Mouse (Mus musculus) midbrain, embryonic 11.5 days (tissue): Measurements from ENCODE around the gene Mypop. TPM values are rescaled to one million over a fixed set of nuclear protein-coding genes. Genes with fewer than 3 reads are reported as not detected.

ENCODE experiments used
- ATAC-seq: fragments of 200-750 bp; cut with Nextera tagmentation; 2 replicates; pipeline ENCODE4 v1.8.0; 2017; ENCODE audit warnings: moderate TSS enrichment, moderate library complexity; ENCODE audit not compliant: low FRiP score
- DNase-seq: peaks from one replicate; pipeline ENCODE4 v3.0.0; 2015; ENCODE audit warnings: low spot score; ENCODE audit errors: missing footprints
- H3K27ac ChIP-seq: fragments of 300-500 bp; sonication (generic); 2 replicates; pipeline ENCODE4 v1.5.1; 2014; ENCODE audit warnings: low read depth, low read length
- H3K27me3 ChIP-seq: fragments of 300-500 bp; sonication (generic); 2 replicates; pipeline ENCODE4 v1.6.1; 2014; ENCODE audit warnings: mild to moderate bottlenecking, low read length, moderate library complexity, mixed read lengths; ENCODE audit not compliant: control insufficient read depth, insufficient read depth
- H3K36me3 ChIP-seq: fragments of 300-500 bp; sonication (generic); 2 replicates; pipeline ENCODE4 v1.6.1; 2014; ENCODE audit warnings: mild to moderate bottlenecking, low read length, moderate library complexity, mixed read lengths; ENCODE audit not compliant: control insufficient read depth, insufficient read depth
- H3K4me1 ChIP-seq: fragments of 300-500 bp; sonication (generic); 2 replicates; pipeline ENCODE4 v1.6.1; 2014; ENCODE audit warnings: low read length; ENCODE audit not compliant: control insufficient read depth, insufficient read depth
- H3K4me2 ChIP-seq: fragments of 300-500 bp; sonication (generic); 2 replicates; pipeline ENCODE4 v1.6.1; 2014; ENCODE audit warnings: mild to moderate bottlenecking, moderate library complexity
- H3K4me3 ChIP-seq: fragments of 300-500 bp; sonication (generic); 2 replicates; pipeline ENCODE4 v1.5.1; 2014; ENCODE audit warnings: low read depth, low read length
- H3K9ac ChIP-seq: fragments of 300-500 bp; sonication (generic); 2 replicates; pipeline ENCODE4 v1.6.1; 2014; ENCODE audit warnings: low read length
- H3K9me3 ChIP-seq: fragments of 300-500 bp; sonication (generic); 2 replicates; pipeline ENCODE4 v1.6.1; 2016; ENCODE audit warnings: low read length; ENCODE audit not compliant: control insufficient read depth
- WGBS: fragments of 180-500 bp; shearing (Covaris S2); extraction: QIAGEN DNeasy Blood & Tissue Kit; methylation state at CpG from one replicate; pipeline ENCODE4 v1.1.7; 2014; 5-methylcytosine and 5-hydroxymethylcytosine counted together
- polyA plus RNA-seq: library from polyadenylated mRNA; unstranded; fragments of >200 nt; fragmentation: Nextera tagmentation; extraction: Ambion mirVana; gene quantifications from 2 replicates; pipeline ENCODE4 v1.2.1, GENCODE M21; 2014

Mypop gene
- polyA plus RNA-seq, 1 experiment from 2014 or later = 4.0 TPM

GRCm38 (mm10) chr7:18986503-18986902 is 4.5 kb upstream of the Mypop start:
- Histone ChIP-seq H3K36me3 (no peaks in the 10 kb centered on the region), H3K27ac (no peak overlapping the region), H3K4me3 (no peak overlapping the region), H3K4me2 (no peak overlapping the region), H3K9ac (no peak overlapping the region), H3K9me3 (no peaks in the 10 kb centered on the region), H3K4me1 (peaks cover 2% of the 10 kb centered on the region; the same call in 1 of the 2 replicates), H3K27me3 (peaks cover 1% of the 10 kb centered on the region)
- ATAC-seq (no peak), DNase-seq (no peak)
- WGBS = 81% methylated on average over 2 of the region's 2 CpGs

GRCm38 (mm10) chr7:18987100-18987499 is 3.9 kb upstream of the Mypop start, which contains the start of gene Nanos2:
Gene Nanos2, plus strand, starts transcription at chr7:18987400.
- 83% methylated on average over 2 of the region's 2 CpGs for WGBS
- Histone ChIP-seq H3K4me1 (peaks cover 8% of the 10 kb centered on the region; the same call in 1 of the 2 replicates), H3K36me3 (no peaks in the 10 kb centered on the region)

GRCm38 (mm10) chr7:18987747-18988146 is 3.3 kb upstream of the Mypop start:
- H3K4me1 ChIP-seq = peaks cover 14% of the 10 kb centered on the region
- H3K4me3 ChIP-seq = no peak overlapping the region
- no peak overlapping the region for H3K4me2 ChIP-seq
- DNase-seq (no peak), ATAC-seq (no peak)
- 77% methylated on average over 13 of the region's 13 CpGs for WGBS
- no peaks in the 10 kb centered on the region for H3K36me3 ChIP-seq
- peaks cover 13% of the 10 kb centered on the region for H3K27me3 ChIP-seq
- no peaks in the 10 kb centered on the region for H3K9me3 ChIP-seq
- no peak overlapping the region for H3K9ac ChIP-seq
- H3K27ac ChIP-seq = no peak overlapping the region

More at GRCm38 (mm10) chr7:18987100-18987499, 3.9 kb upstream of the Mypop start, which contains the start of gene Nanos2:
- no peaks in the 10 kb centered on the region for H3K9me3 ChIP-seq
- ATAC-seq (no peak), DNase-seq (no peak)
- H3K27ac ChIP-seq = no peak within 1 kb of the TSS
- H3K27me3 ChIP-seq = peaks cover 7% of the 10 kb centered on the region
- H3K4me3 ChIP-seq = no peak within 1 kb of the TSS
- no peak within 1 kb of the TSS for H3K4me2 ChIP-seq
- H3K9ac ChIP-seq = no peak within 1 kb of the TSS

- no peak overlapping the region for H3K9ac ChIP-seq
- peaks cover 15% of the 10 kb centered on the region for H3K4me1 ChIP-seq
- H3K4me3 ChIP-seq = no peak overlapping the region
- DNase-seq (no peak), ATAC-seq (no peak)
- no peak overlapping the region for H3K4me2 ChIP-seq
- H3K9me3 ChIP-seq = no peaks in the 10 kb centered on the region
- no peaks in the 10 kb centered on the region for H3K36me3 ChIP-seq
- WGBS = 81% methylated on average over 6 of the region's 6 CpGs
- H3K27ac ChIP-seq = no peak overlapping the region
- H3K27me3 ChIP-seq = peaks cover 23% of the 10 kb centered on the region
Measured at GRCm38 (mm10) chr7:18988780-18989179, 2.3 kb upstream of the Mypop start.

- 9% methylated on average over 5 of the region's 5 CpGs for WGBS
Measured at GRCm38 (mm10) chr7:18989995-18990394, 1.1 kb upstream of the Mypop start.

GRCm38 (mm10) chr7:18991660-18992293 is 732 bp downstream of the Mypop start:
- under 1% methylated on average over 59 of the region's 59 CpGs for whole genome bisulfite sequencing
- ATAC-seq = no peak; the same call in none of the 2 replicates
- no peak overlapping the region for H3K27ac ChIP-seq

More at GRCm38 (mm10) chr7:18989995-18990394, 1.1 kb upstream of the Mypop start:
- H3K36me3 ChIP-seq = no peaks in the 10 kb centered on the region
- DNase-seq (no peak), ATAC-seq (no peak; the same call in 1 of the 2 replicates)
- H3K4me2 ChIP-seq = peak overlapping the region; percentile 73
- peak overlapping the region; percentile 31 for H3K9ac ChIP-seq
- H3K9me3 ChIP-seq = no peaks in the 10 kb centered on the region
- H3K27ac ChIP-seq = peak overlapping the region; percentile 93
- peak overlapping the region; percentile 51 for H3K4me3 ChIP-seq
- peaks cover 15% of the 10 kb centered on the region for H3K4me1 ChIP-seq
- peaks cover 23% of the 10 kb centered on the region for H3K27me3 ChIP-seq

GRCm38 (mm10) chr7:18992294-18992675 is 1.2 kb downstream of the Mypop start:
- H3K4me1 ChIP-seq = peaks cover 15% of the 10 kb centered on the region
- ATAC-seq (no peak), DNase-seq (peak; percentile 93)
- peak overlapping the region; percentile 65 for H3K9ac ChIP-seq
- H3K4me2 ChIP-seq = peak overlapping the region; percentile 73
- no peaks in the 10 kb centered on the region for H3K9me3 ChIP-seq
- peaks cover 23% of the 10 kb centered on the region for H3K27me3 ChIP-seq
- peak overlapping the region; percentile 51 for H3K4me3 ChIP-seq
- H3K27ac ChIP-seq = no peak overlapping the region
- 4% methylated on average over 31 of the region's 31 CpGs for WGBS
- H3K36me3 ChIP-seq = no peaks in the 10 kb centered on the region

More at GRCm38 (mm10) chr7:18991660-18992293, 732 bp downstream of the Mypop start:
- Histone ChIP-seq H3K27me3 (peaks cover 23% of the 10 kb centered on the region), H3K4me3 (peak overlapping the region; percentile 51), H3K9ac (peak overlapping the region; percentile 65), H3K4me1 (peaks cover 15% of the 10 kb centered on the region), H3K36me3 (no peaks in the 10 kb centered on the region), H3K9me3 (no peaks in the 10 kb centered on the region), H3K4me2 (peak overlapping the region; percentile 73)
- peak; percentile 95 for DNase-seq

GRCm38 (mm10) chr7:18993036-18993435 is 2.0 kb downstream of the Mypop start:
- no peak overlapping the region for H3K27ac ChIP-seq
- H3K9me3 ChIP-seq = no peaks in the 10 kb centered on the region
- H3K27me3 ChIP-seq = peaks cover 23% of the 10 kb centered on the region
- H3K9ac ChIP-seq = no peak overlapping the region
- WGBS = 85% methylated on average over 5 of the region's 5 CpGs
- DNase-seq = no peak
- no peak overlapping the region; the same call in 1 of the 2 replicates for H3K4me2 ChIP-seq
- H3K4me3 ChIP-seq = no peak overlapping the region
- H3K4me1 ChIP-seq = peaks cover 15% of the 10 kb centered on the region
- H3K36me3 ChIP-seq = no peaks in the 10 kb centered on the region
- no peak for ATAC-seq

GRCm38 (mm10) chr7:18998835-18999234 is 7.8 kb downstream of the Mypop start:
- DNase-seq (no peak), ATAC-seq (no peak)
- 39% methylated on average over 9 of the region's 9 CpGs for WGBS
- Histone ChIP-seq H3K4me2 (no peak overlapping the region), H3K9ac (no peak overlapping the region), H3K4me3 (no peak overlapping the region), H3K4me1 (peaks cover 11% of the 10 kb centered on the region), H3K9me3 (no peaks in the 10 kb centered on the region), H3K27ac (no peak overlapping the region), H3K36me3 (no peaks in the 10 kb centered on the region), H3K27me3 (no peaks in the 10 kb centered on the region)
